Mouse (Mus musculus) lung, embryonic 16.5 days (tissue): ENCODE measurements at regions not wholly inside any gene's neighbourhood (a gene's known extent, or its start where the extent isn't known, plus 50 kb on each side); places are given as distances from the start of the nearest gene placed in this dataset.
"Not testable (repeated sequence)": the region's sequence is repeated elsewhere in the genome, so short reads cannot be mapped to it uniquely, and the experiment has no call there.

Experiments
- ATAC-seq: fragments of 200-750 bp; cut with Nextera tagmentation; 2 replicates; pipeline ENCODE4 v1.8.0; 2017; ENCODE audit warnings: low read depth, mild to moderate bottlenecking, moderate library complexity
- H3K27ac ChIP-seq: fragments of 300-500 bp; sonication (generic); 2 replicates; pipeline ENCODE4 v1.5.1; 2014; ENCODE audit warnings: mild to moderate bottlenecking, control low read depth, low read length
- H3K27me3 ChIP-seq: fragments of 300-500 bp; sonication (generic); 2 replicates; pipeline ENCODE4 v1.6.1; 2014; ENCODE audit warnings: low read depth, low read length, mixed read lengths; ENCODE audit not compliant: control insufficient read depth, insufficient read depth
- H3K36me3 ChIP-seq: fragments of 300-500 bp; sonication (generic); 2 replicates; pipeline ENCODE4 v1.6.1; 2014; ENCODE audit warnings: low read length; ENCODE audit not compliant: control insufficient read depth, insufficient read depth
- H3K4me1 ChIP-seq: fragments of 300-500 bp; sonication (generic); replicated peaks from 2 replicates; pipeline ENCODE4 v1.6.1; 2014; ENCODE audit warnings: low read length, mixed read lengths; ENCODE audit not compliant: control insufficient read depth, insufficient read depth
- H3K4me2 ChIP-seq: fragments of 300-500 bp; sonication (generic); 2 replicates; pipeline ENCODE4 v1.6.1; 2014; ENCODE audit warnings: low read depth, low read length, control low read depth
- H3K4me3 ChIP-seq: fragments of 300-500 bp; sonication (generic); 2 replicates; pipeline ENCODE4 v1.5.1; 2014; ENCODE audit warnings: mild to moderate bottlenecking, low read length, control low read depth
- H3K9ac ChIP-seq: fragments of 300-500 bp; sonication (generic); 2 replicates; pipeline ENCODE4 v1.6.1; 2014; ENCODE audit warnings: low read length, control low read depth
- H3K9me3 ChIP-seq: fragments of 300-500 bp; sonication (generic); 2 replicates; pipeline ENCODE4 v1.6.1; 2016; ENCODE audit warnings: low read length; ENCODE audit not compliant: control insufficient read depth
- WGBS: fragments of 180-500 bp; shearing (Covaris S2); extraction: QIAGEN DNeasy Blood & Tissue Kit; methylation state at CpG from one replicate; pipeline ENCODE4 v1.1.7; 2014; 5-methylcytosine and 5-hydroxymethylcytosine counted together

- Histone ChIP-seq H3K27ac (no peak overlapping the region), H3K4me2 (no peak overlapping the region), H3K27me3 (no peaks in the 10 kb centered on the region), H3K36me3 (no peaks in the 10 kb centered on the region), H3K9ac (no peak overlapping the region), H3K4me1 (no peaks in the 10 kb centered on the region), H3K4me3 (no peak overlapping the region), H3K9me3 (no peaks in the 10 kb centered on the region)
- ATAC-seq = no peak
- WGBS = 86% methylated on average over 1 of the region's 1 CpGs
Measured at GRCm38 (mm10) chr19:33008794-33009193, 251.5 kb downstream of the Pten start.

DNA sequence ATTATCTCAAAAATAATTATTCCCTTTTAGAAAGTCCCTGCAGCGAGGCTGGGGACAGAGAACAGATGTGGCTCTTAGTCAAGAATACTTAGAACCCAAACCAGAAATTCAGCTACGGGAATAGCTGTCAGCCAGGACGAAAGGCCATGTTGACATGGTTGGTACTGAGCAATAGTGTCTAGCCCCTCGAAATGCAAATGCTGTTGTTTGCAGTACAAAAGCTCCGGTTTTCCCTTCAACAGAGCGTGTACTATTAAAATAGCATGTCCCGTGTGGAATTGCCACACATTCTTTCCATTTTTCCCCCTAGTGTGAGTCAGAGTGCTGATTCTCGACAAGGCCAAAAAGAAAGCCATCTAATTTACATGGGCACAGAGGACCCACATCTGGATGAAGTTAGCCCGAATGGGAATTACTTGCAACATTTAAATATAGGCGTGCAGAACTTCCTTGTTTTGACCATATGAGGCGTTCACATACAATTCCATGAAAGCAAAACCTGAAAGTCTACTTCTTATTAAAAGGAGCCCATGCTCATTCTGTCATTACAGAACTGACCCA is 253.7 kb downstream of the Pten start:
- Histone ChIP-seq H3K9ac (no peak overlapping the region), H3K4me2 (no peak overlapping the region), H3K27ac (no peak overlapping the region), H3K9me3 (no peaks in the 10 kb centered on the region), H3K36me3 (no peaks in the 10 kb centered on the region), H3K4me3 (no peak overlapping the region), H3K4me1 (no peaks in the 10 kb centered on the region), H3K27me3 (no peaks in the 10 kb centered on the region)
- WGBS = 85% methylated on average over 11 of the region's 11 CpGs
- ATAC-seq = no peak

- not testable (repeated sequence) for H3K4me3 ChIP-seq, ATAC-seq, H3K4me1 ChIP-seq, H3K9ac ChIP-seq, H3K36me3 ChIP-seq, H3K27me3 ChIP-seq, H3K27ac ChIP-seq, H3K4me2 ChIP-seq, H3K9me3 ChIP-seq
- 79% methylated on average over 9 of the region's 9 CpGs for WGBS
Measured at GRCm38 (mm10) chr19:33014879-33015278, 257.6 kb downstream of the Pten start.

- Histone ChIP-seq H3K27ac (no peak overlapping the region), H3K4me1 (peaks cover 8% of the 10 kb centered on the region), H3K36me3 (no peaks in the 10 kb centered on the region), H3K9ac (no peak overlapping the region), H3K4me2 (no peak overlapping the region), H3K9me3 (no peaks in the 10 kb centered on the region), H3K27me3 (no peaks in the 10 kb centered on the region), H3K4me3 (no peak overlapping the region)
- WGBS = 61% methylated on average over 3 of the region's 3 CpGs
- no peak for ATAC-seq
Measured at GRCm38 (mm10) chr19:33021161-33021560, 263.9 kb downstream of the Pten start.

DNA sequence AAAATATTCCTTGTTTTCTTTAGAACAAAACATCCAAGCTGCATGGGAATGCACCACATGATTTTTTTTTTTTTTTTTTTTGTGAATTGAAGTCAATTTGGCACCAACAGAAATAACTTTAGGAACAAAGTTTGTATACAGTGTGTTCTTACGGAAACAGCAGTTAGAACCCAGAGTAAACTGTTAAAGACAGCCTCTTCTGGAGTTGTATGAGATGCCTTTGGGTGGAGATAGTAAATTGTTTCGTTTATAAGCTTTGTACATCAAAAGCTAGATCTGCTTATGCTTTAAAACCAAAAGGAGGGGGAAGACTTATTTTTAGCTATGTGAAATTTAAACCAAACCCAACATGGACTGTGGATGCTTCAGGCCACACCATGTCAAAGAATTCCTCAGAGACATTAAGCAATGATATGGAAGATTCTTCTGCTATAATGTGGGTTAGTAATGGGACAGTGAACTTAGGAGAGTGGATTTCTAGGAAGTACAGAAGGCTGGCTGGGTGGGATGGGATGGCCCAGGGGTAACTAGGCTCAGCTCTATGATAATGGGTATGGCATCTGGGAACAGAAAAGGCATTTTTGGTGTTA is 265.6 kb downstream of the Pten start:
- 61% methylated on average over 2 of the region's 2 CpGs for WGBS
- Histone ChIP-seq H3K4me2 (no peak overlapping the region), H3K27ac (0 out of 2 replicates have a peak overlapping the region, but pooled peaks have one; percentile 35), H3K9me3 (no peaks in the 10 kb centered on the region), H3K27me3 (no peaks in the 10 kb centered on the region), H3K4me3 (no peak overlapping the region), H3K36me3 (no peaks in the 10 kb centered on the region), H3K4me1 (peaks cover 8% of the 10 kb centered on the region), H3K9ac (no peak overlapping the region)
- peak; percentile 73 for ATAC-seq

- WGBS = 48% methylated on average over 5 of the region's 5 CpGs
- H3K4me1 ChIP-seq = peaks cover 8% of the 10 kb centered on the region
- no peaks in the 10 kb centered on the region for H3K27me3 ChIP-seq
- H3K9ac ChIP-seq = no peak overlapping the region
- no peak overlapping the region for H3K4me3 ChIP-seq
- ATAC-seq = peak; percentile 64; the same call in 1 of the 2 replicates
- no peaks in the 10 kb centered on the region for H3K9me3 ChIP-seq
- no peaks in the 10 kb centered on the region for H3K36me3 ChIP-seq
- no peak overlapping the region for H3K4me2 ChIP-seq
- H3K27ac ChIP-seq = no peak overlapping the region
Measured at GRCm38 (mm10) chr19:33029688-33030444, 272.6 kb downstream of the Pten start.

GRCm38 (mm10) chr19:33040512-33040911 is 283.2 kb downstream of the Pten start:
- H3K27ac ChIP-seq = no peak overlapping the region
- H3K4me3 ChIP-seq = no peak overlapping the region
- ATAC-seq = no peak
- H3K9ac ChIP-seq = 0 out of 2 replicates have a peak overlapping the region, but pooled peaks have one; percentile 11
- H3K27me3 ChIP-seq = no peaks in the 10 kb centered on the region
- no peak overlapping the region for H3K4me2 ChIP-seq
- no peaks in the 10 kb centered on the region for H3K9me3 ChIP-seq
- WGBS = 58% methylated on average over 5 of the region's 5 CpGs
- H3K36me3 ChIP-seq = no peaks in the 10 kb centered on the region
- 0 out of 2 replicates have a peak, but pooled peaks cover 3% of the 10 kb centered on the region for H3K4me1 ChIP-seq

DNA sequence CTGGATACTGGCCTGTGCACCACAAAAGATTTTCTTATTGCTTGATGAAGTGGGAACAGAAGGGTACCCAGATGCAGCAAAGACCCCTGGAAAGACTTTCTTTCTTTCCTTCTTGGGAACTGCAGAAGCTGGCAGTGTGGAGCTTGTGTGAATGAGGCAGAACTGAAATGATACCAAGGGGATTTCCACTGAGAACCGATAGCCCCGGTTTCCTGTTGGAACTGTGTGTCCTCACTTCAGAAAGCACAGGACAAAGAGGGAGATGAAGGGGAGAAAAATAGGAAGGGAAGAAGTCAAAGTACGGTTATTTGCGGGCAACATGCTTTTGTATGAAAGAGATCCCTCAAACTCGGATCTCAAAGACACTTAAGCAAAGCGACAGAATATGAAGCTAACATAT is 283.7 kb downstream of the Pten start:
- no peaks in the 10 kb centered on the region for H3K9me3 ChIP-seq
- 0 out of 2 replicates have a peak overlapping the region, but pooled peaks have one; percentile 11 for H3K9ac ChIP-seq
- H3K27me3 ChIP-seq = no peaks in the 10 kb centered on the region
- H3K4me1 ChIP-seq = 0 out of 2 replicates have a peak, but pooled peaks cover 3% of the 10 kb centered on the region
- no peak overlapping the region for H3K4me3 ChIP-seq
- no peak overlapping the region for H3K27ac ChIP-seq
- 60% methylated on average over 6 of the region's 6 CpGs for WGBS
- no peaks in the 10 kb centered on the region for H3K36me3 ChIP-seq
- no peak overlapping the region for H3K4me2 ChIP-seq
- ATAC-seq = no peak

DNA sequence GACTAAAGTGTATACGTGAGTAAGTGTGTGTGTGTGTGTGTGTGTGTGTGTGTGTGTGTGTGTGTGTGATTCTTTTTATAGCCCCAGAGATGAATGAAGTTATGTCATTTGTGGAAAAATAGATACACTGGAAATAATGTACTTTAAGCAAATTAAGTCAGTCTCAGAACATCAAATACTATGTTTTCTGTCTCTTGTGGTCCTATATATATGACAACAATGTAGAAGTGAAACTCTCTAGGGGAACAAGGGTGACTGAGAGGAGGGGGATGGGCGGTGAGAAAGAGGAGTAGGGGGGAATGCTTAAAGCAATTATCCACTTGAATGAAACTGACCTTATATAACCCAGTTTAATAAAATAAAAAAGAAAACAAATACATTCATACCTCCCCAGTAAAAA is 285.5 kb downstream of the Pten start:
- Histone ChIP-seq H3K4me2 (no peak overlapping the region), H3K9me3 (no peaks in the 10 kb centered on the region), H3K9ac (no peak overlapping the region), H3K36me3 (no peaks in the 10 kb centered on the region), H3K27me3 (no peaks in the 10 kb centered on the region), H3K4me1 (0 out of 2 replicates have a peak, but pooled peaks cover 3% of the 10 kb centered on the region), H3K4me3 (no peak overlapping the region), H3K27ac (no peak overlapping the region)
- ATAC-seq = no peak
- WGBS = 62% methylated on average over 2 of the region's 2 CpGs
